Mouse (Mus musculus) layer of hippocampus, postnatal 14 days (tissue): Measurements from ENCODE around the gene Snapc2. TPM values are rescaled to one million over a fixed set of nuclear protein-coding genes. Genes with fewer than 3 reads are reported as not detected.

Experiments used
- DNase-seq, 2 experiments: peaks; one replicate each; pipeline ENCODE4 v3.0.0; 2021 to 2022; ENCODE audit warnings: low spot score in 2 of 2, mixed read lengths in 1 of 2
- total RNA-seq, 2 experiments: library from RNA; stranded (reverse); gene quantifications; 2 replicates each; pipeline ENCODE4 v1.2.3; 2021

Gene Snapc2
- total RNA-seq, 2 experiments from 2014 or later: 23.8 to 26.2 TPM

DNA sequence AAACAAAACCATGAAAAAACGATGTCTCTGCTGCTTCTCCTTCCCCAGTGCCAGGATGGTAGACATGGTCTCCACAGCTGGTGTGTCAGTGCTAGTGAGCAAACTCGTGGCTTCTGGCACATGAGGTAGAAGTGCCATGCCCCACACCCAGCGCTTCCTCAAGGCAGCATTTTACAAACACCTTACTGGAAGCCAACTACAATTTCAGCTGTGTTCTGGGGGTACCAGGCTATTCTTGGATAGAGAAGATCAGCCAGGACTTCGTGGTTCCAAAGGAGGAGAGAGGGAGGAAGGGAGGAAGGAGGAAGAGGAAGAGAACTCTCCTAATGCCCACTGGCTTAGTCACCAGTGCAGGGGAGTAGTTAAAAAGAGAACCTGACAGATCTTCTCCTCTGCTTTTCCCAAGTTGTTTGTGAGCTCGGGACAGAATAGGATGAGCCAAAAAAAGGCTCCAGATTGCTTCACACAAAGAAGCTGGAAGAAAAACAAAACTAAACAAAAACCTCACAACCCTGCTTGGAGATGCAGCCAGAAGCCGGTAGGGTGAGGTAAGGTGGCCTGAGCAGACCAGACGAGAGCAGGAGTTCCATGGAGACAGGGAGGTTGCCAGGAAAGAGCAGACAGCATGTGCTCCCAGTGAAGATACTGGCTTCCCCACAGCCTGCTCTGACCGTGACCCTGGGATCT lies 10.4 kb downstream of the Snapc2 start:
- DNase-seq: no peak

DNA sequence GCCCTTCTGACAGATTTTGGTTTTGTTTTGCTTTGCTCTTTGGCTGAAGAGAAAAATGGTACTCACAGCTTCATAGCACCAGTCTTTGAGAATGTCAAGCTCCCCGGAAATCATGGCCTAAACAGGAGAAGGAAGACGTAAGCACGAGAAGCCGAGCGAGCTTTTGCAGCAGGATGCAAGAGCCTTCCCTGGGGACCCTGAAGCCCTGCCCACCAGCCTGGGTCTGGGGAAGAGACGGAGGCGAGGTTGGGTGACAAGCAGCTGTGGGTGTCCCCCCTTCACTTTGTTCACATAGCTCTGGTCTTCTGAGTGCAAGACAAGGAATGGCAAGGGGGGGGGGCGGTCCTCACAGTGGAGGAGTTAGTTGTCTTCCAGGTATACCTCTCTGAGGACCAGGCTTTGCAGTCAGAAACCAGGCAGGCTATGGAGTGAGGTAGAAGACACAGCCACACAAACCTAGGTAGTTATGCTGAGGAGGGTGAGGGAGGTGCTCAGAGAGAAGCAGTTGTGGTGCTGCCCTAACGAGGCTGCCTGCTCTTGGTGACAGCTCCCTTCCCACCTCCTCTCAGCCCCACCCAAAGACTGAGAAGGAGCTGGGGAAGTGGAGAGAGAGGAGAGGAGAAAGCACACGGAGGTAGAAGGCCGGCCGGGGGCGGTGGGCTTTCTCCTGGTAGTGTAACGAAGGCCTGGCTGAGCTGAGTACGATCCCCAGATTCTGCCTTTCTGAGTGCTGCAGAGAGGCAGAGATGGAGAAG lies 12.5 kb downstream of the Snapc2 start:
- DNase-seq: no peak

DNA sequence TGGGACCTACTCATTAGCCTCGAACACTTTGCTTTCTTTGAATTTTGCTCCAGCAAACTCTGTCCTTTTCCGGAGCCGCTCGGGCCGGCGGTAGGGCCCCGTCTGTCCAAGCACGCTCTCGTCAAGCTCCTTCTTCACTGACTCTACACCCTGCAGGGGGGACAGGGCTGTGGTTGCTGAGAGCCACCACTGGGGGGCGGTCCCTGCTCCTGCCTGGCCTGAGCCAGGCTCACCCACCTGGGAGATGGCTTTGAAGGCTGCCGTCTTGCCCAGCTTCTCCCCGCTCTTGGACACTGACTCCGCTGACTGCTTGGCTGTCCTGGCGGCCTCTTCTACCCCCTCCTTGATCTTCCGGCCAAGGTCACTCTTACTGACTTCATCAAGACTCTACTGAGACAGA lies 14.7 kb downstream of the Snapc2 start:
- no peak for DNase-seq

DNA sequence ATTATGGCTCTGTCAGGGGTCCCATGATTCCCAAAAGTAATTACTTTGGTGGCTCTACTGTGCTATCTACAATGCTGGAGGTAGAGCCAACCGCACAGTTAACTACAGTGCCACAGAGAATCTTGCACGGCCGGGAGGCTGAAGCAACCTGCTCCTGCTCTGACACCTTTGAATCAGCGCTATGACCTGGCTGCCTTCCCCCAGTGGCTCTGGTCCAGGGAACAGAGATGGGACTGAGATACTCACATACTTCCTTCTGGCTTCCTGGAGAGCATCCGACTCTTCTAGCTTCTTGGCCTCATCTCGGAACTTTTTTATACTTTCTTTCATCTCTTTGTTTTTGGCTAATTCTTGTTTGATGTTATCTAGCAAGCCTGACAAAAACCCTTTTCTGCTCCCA lies 16.7 kb downstream of the Snapc2 start:
- DNase-seq: no peak

DNA sequence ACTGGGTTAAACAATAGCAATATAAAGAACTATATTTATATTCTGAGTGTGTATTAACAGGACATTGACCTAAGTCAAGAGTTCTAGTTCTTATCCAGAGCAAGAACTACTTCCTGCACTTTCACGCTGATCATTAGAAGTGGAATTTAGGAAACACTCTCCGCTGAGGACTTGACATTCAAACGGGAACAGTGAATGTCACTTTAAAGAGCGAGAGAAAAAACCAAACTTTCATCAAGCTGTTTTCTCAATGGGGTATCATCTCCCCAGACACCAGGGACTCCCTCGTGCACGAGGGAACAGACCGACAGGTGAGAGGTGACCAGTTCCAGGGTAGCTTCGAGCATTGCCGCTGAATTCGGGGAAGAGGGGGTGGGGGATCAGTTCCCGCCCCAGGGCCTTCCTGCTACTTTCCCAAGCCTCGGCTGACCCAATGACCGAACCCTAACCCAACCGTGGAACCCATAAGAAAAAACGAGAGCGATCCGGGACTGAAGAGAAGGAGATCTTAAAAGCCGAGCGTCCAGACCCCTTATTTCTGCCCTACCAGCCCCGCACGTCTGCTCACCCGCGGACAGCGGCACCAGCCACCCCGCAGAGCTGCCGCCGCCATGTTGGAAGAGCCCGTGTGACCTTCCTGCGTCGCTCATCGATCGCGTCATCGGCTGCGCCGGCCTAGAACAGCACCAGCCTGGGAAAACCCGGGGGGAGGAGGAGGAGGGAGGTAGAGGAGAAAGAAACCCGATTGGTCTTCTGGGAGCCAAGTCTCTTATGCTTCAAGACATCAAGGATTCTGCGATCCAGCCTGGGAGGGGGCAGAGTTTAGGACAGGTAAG lies 22.6 kb downstream of the Snapc2 start, which contains the start of gene Timm44:
TSS of gene Timm44 (minus strand) at position 639 of the 836 bp plus-strand sequence.
- DNase-seq: peak; percentile 89 to 98

DNA sequence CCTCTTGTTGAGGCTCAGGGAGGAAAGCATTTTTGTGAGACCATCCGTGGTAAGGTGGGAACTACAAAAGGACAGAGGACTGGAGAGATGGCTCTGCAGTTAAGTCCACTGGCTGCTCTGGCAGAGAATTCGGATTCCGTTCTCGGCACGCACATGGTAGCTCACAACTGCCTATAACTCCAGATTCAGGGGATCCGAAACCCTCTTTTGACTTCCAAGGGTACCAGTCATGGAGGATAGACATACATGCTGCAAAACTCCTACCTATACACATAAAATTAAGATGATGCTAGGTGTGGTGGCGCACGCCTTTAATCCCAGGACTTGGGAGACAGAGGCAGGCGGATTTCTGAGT lies 23.2 kb downstream of the Snapc2 start:
- no peak for DNase-seq

DNA sequence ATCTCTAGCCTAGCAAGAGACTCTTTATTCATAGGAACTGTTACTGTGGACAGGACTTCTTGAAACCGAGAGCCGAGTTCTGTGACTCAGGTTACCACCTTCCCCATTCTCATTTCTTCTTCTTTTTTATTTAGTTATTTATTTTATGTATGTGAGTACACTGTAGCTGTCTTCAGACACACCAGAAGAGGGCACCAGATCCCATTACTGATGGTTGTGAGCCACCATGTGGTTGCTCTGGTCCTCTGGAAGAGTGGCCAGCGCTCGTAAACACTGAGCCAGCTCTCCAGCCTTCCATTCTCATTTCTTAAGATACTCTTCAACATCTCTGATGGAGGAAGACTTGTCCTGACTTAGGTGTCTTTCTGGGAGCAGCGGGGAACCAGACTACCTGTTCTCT lies 39.9 kb downstream of the Snapc2 start:
- DNase-seq: no peak

DNA sequence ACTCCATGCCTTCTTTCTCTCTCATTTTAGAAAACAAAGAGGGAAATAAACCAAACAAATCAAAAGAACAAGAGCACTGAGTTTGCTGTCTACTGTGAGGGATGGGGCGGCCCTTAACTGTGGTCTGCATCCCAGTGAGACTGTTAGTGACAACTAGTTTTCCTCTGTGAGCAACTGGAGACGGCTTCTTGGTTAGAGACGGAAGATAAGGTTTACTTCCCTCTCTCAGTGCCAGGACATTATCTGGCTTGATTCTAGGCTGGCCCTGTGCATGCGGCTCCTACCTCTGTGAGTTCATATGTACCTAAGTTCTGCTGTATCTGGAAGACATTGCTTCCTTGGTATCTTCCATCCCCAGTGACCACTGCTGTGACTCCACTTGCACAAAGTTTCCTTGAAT lies 44.9 kb downstream of the Snapc2 start:
- no peak for DNase-seq

DNA sequence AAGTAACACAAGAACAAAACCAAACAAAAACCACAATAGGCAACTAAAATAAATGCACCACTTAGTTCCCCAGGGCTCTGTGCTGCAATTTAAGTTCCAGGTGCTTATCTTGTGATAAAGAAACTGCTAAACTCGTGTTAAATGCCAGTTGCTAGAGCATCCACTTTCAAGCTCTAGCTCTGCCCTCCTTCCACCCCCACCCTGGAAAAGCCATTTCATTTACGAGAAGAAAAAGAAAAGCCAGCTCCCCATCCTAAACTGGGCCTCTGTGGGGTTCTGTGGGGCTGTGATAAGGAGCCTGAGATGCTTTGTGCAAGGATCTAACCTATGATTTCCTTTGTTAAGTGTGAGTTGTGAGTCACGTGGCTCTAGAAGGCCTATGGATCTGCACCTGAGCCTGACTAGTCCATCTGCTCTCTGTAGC lies 51.3 kb downstream of the Snapc2 start:
- no peak for DNase-seq

Other genes starting within 250 kb of the Snapc2 start
- gene Cd209f, start 147.2 kb upstream of the Snapc2 start, total RNA-seq: under 1 TPM in 1 of 2 experiments, not detected in 1; 0.46 TPM
- gene Cd209g, start 119.0 kb upstream of the Snapc2 start, total RNA-seq: not detected
- gene Evi5l, start 86.5 kb upstream of the Snapc2 start, total RNA-seq: 100 to 1,000 TPM; 110 to 121 TPM
- gene Prr36, start 35.6 kb upstream of the Snapc2 start, total RNA-seq: 10 to 100 TPM; 44.3 to 50.3 TPM
- gene Lrrc8e, start 26.3 kb upstream of the Snapc2 start, total RNA-seq: under 1 TPM in 1 of 2 experiments, not detected in 1; 0.07 TPM
- gene Map2k7, start 14.3 kb upstream of the Snapc2 start, total RNA-seq: 10 to 100 TPM; 81.2 to 84.5 TPM
- under 1 TPM in 1 of 2 experiments, not detected in 1; 0.14 TPM for gene Gm49320, start 14.2 kb upstream of the Snapc2 start, total RNA-seq
- 10 to 100 TPM in 1 of 2 experiments, 1 to 10 TPM in 1; 7.5 to 10.6 TPM for gene Tgfbr3l, start 4.9 kb upstream of the Snapc2 start, total RNA-seq
- 100 to 1,000 TPM; 431 to 433 TPM for gene Ctxn1, start 6.2 kb downstream of the Snapc2 start, total RNA-seq
- gene Timm44, start 22.8 kb downstream of the Snapc2 start, total RNA-seq: 10 to 100 TPM; 69.2 to 70.7 TPM
- 10 to 100 TPM; 23.4 to 30.7 TPM for gene Ccl25, start 72.1 kb downstream of the Snapc2 start, total RNA-seq
- gene Elavl1, start 72.3 kb downstream of the Snapc2 start, total RNA-seq: 10 to 100 TPM; 75.5 to 79.0 TPM
- gene Cers4, start 239.9 kb downstream of the Snapc2 start, total RNA-seq: 10 to 100 TPM; 36.5 to 40.6 TPM